Mouse (Mus musculus): Measurements from ENCODE around the gene Gpr33. TPM values are rescaled to one million over a fixed set of nuclear protein-coding genes. Genes with fewer than 3 reads are reported as not detected.

Gpr33 gene
- polyA plus RNA-seq (2017; shearing (Covaris generic)): not detected

GRCm38 (mm10) chr12:52027963-52028362, at the start of gene Gpr33:
Gene Gpr33 (minus strand): TSS chr12:52028063.

GRCm38 (mm10) chr12:52005877-52006632, 21.8 kb downstream of the Gpr33 start, which contains the start of gene Dtd2:
Gene Dtd2 (minus strand): TSS chr12:52006501.

Other genes with a start within 250 kb of the Gpr33 start
- 86.5 TPM for gene Hectd1, start 198.5 kb downstream of the Gpr33 start, polyA plus RNA-seq (2017; shearing (Covaris generic))
- 8.9 TPM for gene Heatr5a, start 56.7 kb downstream of the Gpr33 start, polyA plus RNA-seq (2017; shearing (Covaris generic))
- 10.7 TPM for gene Dtd2, start 21.6 kb downstream of the Gpr33 start, polyA plus RNA-seq (2017; shearing (Covaris generic))
- gene Nubpl, start 69.7 kb upstream of the Gpr33 start, polyA plus RNA-seq (2017; shearing (Covaris generic)): 8.4 TPM